Mouse (Mus musculus) c-Kit-positive CD71-negative TER-119-negative erythroid progenitor cells, embryonic 14.5 days (primary cell): ENCODE measurements around the gene Tmem132e.

Experiments
- DNase-seq: peaks from one replicate; pipeline ENCODE4 v3.0.0-alpha.2; 2013; ENCODE audit warnings: low read depth

Tmem132e gene

DNA sequence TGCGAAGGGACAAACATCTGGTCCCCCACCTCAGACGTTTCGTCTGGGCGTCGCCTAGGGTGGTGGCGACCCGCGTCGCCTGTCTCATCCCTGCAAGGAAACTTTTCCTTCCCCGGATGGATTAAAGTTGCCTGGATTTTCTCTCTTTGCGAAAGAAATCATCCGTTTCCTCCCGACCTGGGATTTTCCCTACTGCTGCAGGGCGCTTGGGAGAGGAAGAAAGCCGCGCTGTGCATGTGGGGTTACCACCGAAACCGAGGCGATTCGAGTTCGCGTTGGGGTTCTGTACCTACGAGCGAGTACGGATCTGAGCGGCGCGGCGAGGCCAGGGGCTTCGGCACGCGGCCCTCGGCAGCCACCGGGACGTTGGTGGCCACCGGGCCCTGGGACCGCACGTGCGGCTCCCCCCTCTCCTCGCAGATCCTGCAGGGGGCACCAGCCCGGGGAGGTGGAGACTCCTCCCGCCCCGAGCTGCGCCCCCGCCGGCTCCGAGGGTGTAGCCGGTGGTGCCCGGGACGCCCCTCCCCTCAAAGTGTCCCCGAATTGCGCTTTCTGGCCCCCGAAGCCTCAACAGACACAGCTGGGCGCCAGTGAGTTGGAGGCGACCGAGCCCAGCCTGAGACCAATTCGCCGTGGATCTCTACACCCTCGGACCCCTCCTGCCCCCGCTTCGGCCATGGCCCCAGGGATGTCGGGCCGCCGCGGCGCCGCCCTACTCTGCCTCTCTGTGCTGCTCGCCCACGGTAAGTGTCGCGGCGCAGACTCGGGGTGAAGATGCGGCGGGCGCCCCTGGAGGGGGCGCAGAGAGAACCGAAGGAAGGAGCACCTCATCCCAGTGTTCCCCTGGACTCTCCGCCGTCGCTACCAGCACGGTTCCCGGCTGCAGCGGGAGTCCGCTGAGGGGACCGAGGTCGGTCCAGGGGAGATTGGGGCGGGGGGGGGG lies at the start of gene Tmem132e:
TSS of gene Tmem132e (plus strand) at position 530 of the 943 bp plus-strand sequence.
- no peak for DNase-seq

GRCm38 (mm10) chr11:82339921-82340401 lies 48.7 kb upstream of the Tmem132e start:
- no peak for DNase-seq

DNA sequence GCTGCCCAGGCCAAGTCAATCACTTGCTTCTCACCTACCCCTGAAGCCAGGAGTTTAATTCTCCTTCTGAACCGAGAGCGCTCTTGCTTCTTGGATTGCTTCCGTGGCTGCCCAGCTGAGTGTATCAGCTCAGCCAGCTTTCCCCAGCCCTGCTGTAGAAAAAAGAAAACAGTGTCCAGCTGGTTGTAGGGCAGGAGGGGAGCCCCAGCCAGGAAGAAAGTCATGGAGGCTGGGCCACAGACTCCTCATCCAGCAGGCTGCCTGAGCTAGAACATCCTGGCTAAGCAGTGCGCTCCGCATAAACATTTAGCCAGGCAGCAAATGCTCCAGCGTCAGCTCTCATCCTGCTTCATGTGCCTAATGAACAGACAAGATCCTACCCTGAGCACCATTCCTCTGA lies 48.3 kb upstream of the Tmem132e start:
- no peak for DNase-seq

DNA sequence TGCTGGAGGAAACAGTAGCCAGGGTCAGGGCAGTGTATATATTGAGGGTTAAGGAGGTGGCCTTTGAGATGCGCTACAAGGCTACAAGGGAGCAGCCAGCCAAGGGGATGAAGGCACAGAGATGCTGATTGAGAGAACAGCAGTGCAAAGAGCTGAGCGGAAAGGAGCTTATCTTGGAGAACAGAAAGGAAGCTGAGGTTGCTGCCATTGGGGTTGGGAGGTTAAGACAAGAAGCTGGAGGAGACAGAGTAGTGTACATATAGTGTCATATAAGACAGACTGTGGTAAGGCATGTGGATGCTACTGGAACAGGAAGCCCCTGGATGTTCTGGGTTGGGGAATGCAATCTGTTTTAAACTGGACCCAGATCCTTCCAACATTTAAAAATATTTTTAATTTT lies 47.8 kb upstream of the Tmem132e start:
- no peak for DNase-seq

DNA sequence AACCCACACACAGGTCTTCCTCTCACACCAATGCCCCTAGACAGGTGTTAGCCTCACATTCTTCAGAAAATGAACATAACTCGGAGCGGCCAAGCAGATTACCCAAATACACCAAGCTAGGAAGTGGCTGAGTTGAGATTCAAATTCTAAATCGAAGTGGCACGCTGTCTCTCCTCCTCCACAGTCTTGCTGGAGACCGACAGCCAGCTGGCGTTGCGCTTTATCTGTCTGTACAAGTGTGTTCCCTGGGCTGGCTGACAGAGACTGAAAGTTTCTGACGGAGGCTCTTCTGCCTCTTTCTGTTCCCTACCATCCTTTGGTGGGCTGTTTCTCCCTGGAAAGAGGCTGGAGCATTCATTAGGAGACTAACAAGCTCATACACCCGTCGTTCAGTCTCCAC lies 37.7 kb upstream of the Tmem132e start:
- no peak for DNase-seq

DNA sequence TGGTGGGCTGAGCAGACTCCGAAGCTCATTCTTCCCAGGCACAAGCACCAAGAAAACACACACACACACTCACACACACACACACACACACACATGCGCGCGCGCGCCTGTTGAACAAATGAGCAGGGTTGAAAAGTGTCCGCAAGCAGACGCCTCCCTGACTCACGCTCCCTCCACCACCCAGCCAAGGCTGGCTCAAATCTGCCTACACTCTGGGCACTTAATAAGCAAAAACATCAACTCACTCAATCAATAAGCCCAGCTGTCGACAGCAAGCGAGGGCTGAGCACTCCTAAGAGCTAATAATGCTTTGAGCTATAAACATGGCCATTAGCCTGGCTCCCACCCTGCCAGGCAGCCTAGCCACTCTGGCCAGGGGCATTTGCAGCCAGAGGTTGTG lies 18.5 kb upstream of the Tmem132e start:
- DNase-seq = no peak

- DNase-seq = peak; percentile 28
These were observed 17.1 kb upstream of the Tmem132e start for GRCm38 (mm10) chr11:82371577-82371976.

- no peak for DNase-seq
These were observed 8.0 kb upstream of the Tmem132e start for GRCm38 (mm10) chr11:82380606-82381202.

- DNase-seq = no peak
These were observed 1.6 kb upstream of the Tmem132e start for GRCm38 (mm10) chr11:82386970-82387540.

- DNase-seq = no peak
These were observed 874 bp upstream of the Tmem132e start for GRCm38 (mm10) chr11:82387711-82388341.

DNA sequence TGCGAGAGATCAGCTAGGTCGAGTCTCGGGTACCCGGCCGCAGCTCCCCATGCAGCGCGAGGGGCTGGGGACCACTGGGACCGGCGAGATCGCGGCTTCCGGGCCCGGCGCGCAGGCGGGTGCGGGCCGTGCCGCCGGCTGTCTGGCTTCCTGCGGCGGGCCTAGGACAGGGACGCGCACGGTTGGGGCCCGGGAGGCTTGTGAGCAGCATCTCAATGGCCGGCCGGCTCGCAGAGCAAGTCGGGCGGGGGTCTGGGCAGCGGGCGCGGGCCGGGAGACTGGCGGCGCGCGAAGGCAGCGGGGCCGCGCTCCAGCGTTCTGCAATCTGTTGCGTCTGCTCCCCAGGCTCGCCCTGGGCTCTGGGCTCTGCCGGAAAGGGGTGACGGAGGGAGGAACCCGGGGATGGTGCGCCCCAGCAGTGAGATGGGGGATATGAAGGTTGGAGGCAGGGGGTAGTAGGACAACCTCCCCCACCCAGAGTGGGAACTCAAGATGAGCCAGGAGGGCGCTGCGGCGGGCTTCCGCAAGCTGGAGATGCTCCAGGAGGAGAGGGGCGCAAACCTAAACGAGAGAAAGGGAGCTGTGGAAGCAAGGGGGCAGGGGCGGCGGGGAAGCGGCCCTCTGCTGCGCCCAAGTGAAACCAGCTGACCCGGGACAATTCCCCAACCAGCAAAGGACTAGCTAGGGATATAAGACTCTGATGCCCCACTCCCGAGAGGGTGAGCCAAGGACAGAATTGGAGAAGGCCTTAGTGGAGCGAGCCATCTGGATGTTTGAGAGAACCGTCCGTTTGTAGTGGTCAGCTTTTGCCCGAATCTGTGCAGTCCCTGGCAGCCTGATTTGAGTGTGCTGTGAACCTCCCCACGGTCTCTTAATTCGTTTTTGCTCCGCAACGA lies 944 bp downstream of the Tmem132e start:
- DNase-seq = no peak

- DNase-seq = no peak
These were observed 3.6 kb downstream of the Tmem132e start for GRCm38 (mm10) chr11:82392341-82392740.

GRCm38 (mm10) chr11:82399621-82400020 lies 10.9 kb downstream of the Tmem132e start:
- DNase-seq = no peak

- DNase-seq = no peak
These were observed 16.9 kb downstream of the Tmem132e start for GRCm38 (mm10) chr11:82405641-82406040.

GRCm38 (mm10) chr11:82406358-82407221 lies 17.9 kb downstream of the Tmem132e start:
- DNase-seq = no peak

DNA sequence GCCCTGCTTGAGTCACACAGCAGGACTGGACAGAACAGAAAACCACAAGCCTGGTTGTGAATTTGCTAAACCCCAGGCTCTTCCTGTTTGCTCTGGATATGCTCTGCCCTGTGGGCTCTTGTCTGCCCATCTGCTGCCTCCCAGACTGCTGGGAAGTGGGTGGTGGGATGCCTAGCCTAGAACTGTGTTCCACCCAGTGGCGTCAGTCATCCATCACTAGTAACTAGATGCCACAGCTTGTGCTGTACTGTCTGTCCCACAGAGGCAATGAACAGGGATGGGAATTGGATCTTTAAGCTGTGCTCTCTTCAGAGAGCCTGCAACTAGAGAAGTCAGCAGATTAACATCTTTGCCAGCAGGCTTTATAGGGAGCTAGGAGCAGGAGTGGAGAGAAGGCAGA lies 23.8 kb downstream of the Tmem132e start:
- no peak for DNase-seq

DNA sequence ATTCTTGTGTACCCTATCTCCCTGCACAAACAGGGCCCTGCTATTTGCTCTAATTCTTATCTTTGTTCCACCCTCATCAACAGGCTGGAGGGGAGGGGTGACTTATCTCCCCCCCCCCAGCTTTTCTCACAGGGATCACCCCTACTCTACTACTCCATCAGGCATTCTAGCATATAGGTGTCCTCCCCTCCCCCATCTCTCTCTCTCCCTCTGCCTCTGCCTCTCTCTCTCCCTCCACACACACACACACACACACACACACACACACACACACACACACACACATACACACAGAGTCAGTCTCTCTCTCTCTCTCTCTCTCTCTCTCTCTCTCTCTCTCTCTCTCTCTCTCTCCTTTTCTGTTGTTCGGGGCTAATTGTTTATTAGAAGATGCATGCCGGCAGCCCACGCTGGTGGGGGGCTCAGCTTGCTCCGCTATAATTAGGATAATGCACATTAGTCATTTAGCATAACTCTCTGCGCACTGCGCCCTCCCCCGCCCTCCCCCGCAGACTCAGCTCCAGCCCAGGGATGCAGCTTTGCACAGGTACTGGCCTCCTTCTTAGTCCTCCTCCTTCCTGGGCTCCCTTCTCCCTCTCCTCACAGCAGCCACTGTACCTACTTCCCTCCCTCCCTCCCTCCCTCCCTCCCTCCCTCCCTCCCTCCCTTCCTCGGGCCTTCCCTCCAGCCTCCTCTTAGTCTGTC lies 29.8 kb downstream of the Tmem132e start:
- DNase-seq = no peak

- no peak for DNase-seq
These were observed 33.2 kb downstream of the Tmem132e start for GRCm38 (mm10) chr11:82421909-82422308.

DNA sequence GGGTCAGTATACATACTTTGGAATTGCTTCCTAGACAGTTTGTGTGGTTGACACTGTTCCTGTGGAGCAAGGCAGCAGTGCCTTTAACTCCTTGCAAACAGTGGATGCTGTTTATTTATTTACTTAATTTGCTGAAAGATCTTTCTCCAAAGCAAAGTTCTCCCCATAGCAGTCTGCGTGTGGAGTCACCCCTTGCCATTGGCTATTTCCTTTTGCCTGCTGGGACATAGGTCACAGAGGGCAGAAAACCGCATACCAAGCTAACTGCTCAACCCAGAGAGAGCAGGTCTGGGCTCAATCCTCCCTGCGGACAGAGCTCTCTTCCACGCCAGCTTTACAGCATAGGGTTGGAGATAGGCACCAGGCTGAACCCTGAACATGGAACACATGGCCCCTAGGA lies 34.8 kb downstream of the Tmem132e start:
- no peak for DNase-seq

DNA sequence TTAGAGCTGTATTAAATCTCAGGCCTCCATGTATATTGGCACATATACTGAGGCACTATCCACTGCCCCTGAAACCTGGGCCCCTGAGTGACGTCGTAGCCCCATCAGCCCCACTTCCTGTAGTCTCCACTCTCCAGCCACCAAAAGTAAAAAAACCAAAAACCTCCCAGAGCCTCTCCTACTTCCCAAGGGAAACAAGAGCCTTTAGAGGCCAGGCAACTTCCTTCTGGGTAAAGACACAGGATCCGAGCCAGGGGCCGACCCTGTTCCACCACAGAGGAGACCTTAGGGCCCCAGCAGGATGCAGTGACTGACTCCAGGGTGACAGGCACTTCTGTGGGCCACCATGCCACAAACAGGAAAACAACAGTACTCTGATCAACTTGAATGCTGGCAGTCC lies 40.1 kb downstream of the Tmem132e start:
- no peak for DNase-seq
